Mouse (Mus musculus): ENCODE results near the gene Kctd13.
A peak's percentile ranks its signal among the peaks of the same experiment; 100 is the strongest.
"Not testable (repeated sequence)": the region's sequence is repeated elsewhere in the genome, so short reads cannot be mapped to it uniquely, and the experiment has no call there.

Gene Kctd13

DNA sequence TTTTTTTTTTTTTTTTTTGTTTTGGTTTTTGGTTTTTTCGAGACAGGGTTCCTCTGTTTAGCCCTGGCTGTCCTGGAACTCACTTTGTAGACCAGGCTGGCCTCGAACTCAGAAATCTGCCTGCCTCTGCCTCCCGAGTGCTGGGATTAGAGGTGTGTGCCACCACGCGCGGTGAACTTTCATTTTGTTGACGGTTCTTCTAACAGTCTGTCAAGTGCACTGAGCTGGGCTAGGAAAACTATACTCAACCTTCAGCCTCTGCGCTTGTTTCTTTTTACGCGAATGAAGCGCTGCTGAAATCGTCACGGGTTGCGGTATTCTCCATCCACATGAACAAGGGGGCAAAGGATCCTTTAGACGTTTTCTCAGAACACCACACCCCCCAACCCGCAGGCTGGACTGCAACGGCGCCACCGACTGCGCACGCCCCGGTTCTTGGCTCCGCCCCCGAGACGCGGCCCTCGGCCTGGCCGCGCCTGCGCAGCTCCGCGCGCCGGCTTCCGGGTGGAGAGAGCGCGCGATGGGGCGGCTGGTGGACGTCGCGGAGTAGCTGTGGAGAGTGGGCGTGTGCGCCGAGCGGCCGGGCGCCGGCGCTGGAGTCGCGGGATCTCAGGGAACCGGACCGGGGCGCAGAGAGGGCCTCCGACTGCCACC, at the start of gene Kctd13:
Kctd13 (plus strand) TSS at position 496 of the 654 bp plus-strand sequence.
- DNase-seq: peak; percentile 95

DNA sequence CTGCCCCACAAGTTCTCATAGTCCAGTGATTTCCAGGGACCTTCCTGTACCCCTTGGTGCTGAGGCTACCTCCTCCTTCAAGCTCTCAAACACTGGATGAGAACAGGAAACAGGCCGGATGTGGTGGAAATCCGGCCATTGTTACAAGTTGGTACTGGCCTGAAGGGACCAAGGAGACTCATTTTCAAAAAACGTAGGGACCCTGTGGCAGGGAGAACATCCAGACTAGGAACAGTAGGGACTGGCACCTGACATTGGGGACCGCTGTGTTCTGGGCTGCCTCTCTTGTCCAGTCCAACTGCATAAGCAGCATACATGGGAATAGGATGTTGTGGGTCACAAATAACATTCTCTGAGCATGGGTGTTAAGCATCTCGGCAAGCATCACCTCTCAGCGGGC, 47.6 kb upstream of the Kctd13 start:
- DNase-seq: no peak

DNA sequence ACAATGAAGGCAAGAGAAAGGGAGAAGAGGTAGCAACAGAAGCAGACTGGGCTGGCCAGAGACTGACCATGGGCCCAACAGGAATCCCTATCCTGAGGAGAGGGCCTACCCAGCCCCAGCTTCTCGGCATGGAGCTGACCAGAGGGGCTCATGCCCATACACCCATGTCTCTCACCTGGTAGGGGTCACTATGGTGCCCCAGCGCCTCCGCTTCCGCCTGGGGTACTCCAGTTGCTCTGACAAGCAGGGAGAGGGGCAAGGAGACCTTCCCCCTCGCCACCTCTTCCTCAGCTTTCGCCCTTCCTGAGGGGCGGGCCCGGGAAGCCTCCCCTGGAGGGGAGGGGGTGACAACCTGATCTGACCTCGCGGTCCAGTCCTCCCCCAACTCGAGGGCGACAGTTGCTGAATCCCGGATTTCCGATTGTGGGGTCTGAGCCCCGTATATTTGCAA, 44.9 kb upstream of the Kctd13 start:
- no peak for DNase-seq

DNA sequence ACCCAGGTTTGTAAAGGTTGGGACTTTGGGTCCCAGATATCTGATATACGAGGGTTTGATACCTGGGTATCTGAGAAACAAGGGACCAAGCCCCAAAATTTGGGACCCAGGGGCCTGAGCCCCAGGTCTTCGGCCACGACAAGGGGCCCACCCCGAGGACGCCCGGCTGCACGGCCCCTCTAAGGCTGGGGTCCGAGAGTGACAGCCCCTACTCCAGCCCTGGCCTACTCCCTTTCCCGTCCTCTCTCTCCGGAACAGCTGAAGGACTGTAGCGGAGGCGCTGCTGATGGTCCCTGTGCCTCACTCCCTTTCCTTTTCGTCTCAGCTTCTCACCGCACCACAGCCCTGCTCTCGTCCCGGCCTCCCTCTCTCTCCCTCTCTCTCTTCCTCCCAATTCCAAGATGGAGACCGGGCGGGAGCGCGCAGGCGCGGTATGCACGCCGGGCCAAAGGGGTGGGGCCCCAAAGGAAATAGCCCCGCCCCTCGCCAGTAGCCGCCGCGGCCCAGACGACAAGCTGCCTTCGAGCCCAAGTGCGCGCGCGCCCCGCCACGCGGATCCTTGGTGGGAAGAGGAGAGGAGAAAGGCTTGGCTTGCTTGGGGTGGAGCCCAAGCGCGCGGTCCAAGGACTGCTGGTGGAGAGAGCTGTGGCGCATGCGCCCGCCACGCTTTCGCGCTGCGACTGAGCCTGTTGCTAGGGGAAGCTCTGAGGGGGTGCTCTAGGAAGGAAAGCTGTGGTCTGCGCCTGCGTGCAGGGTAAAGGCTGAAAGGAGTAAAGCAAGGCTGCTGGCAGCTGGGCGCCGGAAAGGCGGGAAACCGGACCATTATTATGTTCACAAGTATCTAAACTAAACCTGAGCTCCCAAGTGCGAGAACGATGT, 44.2 kb upstream of the Kctd13 start, which contains the start of gene Taok2:
Taok2 (minus strand) TSS at position 418 of the 879 bp plus-strand sequence.
- DNase-seq: peak; percentile 99

DNA sequence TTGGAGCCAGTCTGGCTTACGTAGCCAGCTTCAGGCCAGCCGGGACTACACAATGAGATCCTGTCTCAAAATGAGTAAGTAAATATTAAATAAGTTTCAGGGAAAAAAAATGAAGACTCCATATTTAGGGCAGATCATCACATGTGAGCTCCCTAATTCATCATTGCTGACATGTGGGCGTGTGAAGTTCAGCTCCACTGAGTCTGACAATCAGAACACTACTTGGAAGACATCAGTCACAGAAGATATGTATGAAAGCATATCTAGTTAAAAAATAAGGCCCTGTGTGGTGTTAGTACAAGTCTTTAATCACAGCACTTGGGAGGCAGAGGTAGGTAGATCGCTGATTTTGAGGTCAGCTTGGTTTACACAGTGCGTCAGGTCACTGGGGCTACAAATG, 41.4 kb upstream of the Kctd13 start:
- no peak for DNase-seq

DNA sequence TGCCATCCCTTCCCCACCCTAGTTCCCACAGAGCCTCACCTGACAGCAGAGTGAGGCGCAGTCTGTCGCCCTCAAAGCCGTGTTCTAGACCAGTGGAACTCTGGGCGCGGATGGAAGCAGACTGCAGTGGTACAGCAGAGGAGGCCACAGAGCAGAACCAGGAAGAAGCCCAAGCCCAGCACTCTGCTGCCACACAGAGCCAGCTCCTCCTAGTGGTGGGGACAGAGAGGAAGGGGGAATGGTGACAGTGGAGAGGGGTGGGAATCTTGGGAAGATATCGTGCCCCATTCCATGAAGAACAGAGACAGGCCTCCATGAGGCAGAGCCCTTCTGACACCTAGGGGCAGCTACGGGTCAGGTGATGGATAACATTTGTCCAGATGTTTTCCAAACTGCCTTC, 39.8 kb upstream of the Kctd13 start:
- DNase-seq: no peak

DNA sequence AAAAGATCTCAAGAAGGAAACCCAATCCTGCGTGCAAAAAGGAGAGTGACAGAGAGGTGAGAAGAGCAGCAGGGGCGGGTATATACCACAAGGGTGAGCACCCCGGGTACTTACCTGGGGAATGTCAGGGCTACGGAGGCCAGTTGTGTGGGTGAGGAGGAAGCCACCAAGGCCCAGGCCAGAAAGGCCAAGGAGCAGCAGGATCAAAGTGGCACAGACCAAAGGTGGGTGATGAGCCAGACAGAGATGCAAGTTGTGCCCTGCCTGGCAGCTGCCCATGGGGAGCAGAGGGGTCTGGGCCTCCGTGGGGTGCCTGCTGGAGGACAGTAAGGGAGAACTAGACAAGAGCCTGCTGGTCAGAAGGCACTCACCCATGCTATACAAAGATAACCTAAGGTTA, 31.8 kb upstream of the Kctd13 start:
- no peak for DNase-seq

DNA sequence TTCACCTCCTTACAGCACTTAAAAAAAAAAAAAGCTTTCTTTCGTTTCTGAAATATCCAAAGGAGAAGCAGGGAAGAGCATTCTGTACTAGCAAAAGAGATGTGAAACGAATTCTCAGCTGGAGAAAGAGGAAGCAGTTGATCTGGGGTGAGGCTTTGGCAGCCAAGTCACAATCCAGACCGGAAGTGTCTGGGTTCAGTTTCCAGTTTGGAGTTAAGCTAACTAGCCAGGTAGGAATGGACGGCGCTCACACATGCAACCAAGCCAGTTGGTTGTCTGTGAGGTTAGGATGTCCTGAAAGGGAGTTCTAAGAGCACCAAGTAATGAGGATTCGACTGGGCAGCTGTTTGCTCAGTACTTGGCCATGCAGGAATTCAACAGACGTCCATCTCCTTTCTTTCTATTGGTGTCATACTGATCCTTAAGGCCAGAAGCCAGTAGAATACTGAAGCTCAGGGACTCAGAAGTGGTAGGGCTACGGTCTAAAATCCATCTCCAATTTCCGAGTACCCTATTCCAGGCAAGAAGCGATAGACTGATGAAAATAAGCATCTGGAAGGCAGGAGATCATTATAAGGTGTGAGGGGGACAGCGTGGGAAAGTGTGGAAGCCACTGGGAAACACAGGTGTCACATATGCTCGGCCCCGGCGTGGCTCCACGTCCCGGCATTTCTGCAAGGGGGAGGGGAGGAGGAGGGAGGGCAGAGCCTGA, 31.1 kb upstream of the Kctd13 start:
- peak; percentile 19 for DNase-seq

DNA sequence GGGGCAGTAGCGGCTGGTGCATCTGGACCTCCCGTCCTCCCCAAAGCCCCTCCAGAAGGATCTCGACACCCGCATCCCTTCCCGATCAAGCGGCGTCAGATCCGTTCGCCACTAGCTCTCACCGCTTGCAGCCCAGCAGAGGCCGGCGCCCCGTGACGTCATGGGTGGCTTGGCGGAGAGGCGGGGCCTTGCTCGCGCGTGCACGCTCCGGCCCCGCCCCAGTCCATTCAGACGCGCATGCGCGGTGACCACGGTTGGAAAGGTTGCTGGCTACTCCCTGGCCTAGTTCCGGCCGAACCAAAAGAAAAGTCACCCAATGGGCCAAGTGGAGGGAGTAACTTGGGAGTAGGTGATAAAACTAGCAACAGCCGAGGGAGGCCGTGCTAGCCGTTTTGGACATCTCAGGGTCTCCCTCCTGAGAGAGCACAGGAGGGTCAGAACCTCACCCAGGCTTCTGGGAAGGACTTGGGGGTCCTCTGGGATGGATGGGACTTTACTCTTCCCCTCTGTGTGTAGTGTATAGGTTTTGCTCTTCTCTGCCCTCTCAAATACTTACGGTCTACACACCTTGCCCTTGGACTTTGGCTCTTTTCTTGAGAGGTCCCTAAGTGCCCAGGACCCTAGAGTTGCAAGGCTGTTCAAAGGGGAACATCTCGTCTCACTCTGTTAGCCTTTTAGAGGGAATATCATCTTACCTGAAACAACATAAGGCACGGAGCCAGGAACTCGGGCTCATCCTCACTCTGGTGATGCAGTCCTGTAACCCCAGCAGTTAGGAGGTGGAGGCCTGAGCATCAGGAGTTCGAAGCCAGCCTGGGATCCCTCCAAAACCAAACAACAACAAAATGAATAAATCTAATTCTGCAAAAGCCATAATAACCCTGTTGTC, 30.3 kb upstream of the Kctd13 start:
- DNase-seq: peak; percentile 93

DNA sequence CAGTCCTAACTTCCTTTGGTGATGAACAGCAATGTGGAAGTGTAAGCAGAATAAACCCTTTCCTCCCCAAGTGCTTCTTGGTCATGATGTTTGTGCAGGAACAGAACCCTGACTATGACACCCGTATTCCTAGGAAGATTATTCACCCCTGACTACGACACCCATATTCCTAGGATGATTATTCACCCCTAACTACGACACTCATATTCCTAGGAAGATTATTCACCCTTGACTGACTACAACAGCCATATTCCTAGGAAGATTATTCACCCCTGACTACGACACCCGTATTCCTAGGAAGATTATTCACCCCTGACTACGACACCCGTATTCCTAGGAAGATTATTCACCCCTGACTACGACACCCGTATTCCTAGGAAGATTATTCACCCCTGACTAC, 28.9 kb upstream of the Kctd13 start:
- not testable (repeated sequence) for DNase-seq

DNA sequence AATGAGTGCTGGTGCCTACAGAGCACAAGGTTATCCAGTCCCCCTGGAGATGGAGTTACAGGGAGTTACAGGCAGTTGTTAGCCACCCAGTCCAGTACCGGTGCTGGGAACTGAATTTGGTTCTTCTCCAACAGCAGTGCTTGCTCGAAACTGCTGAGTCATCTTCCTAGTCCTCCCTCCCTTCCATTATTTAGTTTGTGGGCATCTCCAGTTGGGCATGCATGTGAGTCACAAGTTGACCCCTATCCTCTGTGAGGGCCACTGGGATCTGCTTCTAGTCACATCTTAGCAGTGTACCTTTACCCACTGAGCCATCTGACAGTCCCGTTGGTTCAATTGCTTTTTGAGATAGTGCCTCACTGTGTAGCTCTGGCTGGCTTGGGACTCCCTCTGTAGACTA, 23.1 kb upstream of the Kctd13 start:
- DNase-seq: no peak

DNA sequence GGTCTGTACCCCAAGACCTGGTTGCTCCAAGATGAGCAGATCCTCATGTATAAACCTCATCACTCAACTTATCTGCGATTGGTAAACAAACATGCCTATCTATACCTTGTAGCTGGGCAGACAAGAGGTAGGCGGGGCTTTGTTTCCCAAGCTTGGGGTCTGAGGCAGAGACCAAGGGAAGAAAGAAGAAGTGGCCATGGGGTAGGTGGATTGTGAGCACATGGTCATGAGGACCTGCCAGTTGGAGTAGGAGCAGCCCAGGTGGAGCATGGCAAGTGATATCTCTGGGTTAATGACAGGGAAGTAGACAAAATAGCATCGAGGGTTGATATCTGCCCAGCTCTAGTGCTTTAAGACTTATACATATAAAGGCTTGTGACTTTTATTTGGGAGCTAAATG, 13.8 kb upstream of the Kctd13 start:
- DNase-seq: no peak

DNA sequence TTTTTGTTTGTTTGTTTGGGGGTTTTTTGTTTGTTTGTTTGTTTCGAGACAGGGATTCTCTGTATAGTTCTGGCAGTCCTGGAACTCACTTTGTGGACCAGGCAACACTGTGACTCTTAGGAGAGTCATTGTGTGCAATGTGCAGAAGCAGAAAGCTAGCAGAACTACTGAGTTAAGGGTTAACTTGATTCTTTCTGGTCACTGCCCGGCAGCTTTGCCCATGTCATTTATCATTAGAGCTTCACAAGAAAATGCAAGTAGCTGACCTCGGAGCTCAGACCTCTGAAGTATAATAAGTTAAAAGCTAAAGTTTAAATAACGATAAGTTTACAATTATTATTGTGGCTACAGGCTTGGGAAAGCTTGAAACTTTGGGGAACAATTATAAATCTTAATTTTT, 10.3 kb upstream of the Kctd13 start:
- not testable (repeated sequence) for DNase-seq

DNA sequence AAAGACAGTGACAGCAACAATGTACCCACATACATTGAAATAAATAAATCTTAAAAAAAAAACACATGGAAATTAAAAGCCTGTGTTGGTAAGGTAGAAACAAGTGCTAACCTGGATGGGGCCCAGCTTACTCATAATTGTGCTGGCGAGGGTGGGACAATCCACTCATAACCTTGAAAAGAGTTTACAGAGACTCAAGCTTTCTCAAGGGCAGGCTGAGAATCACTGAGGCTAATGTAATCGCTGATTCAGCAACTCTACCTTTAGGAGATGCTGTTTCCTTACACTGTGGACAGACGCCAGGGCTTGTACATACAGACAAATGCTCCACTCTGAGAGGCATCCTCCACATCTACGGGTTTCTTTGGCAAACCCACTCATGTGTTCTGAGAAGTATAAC, 8.7 kb upstream of the Kctd13 start:
- DNase-seq: no peak

DNA sequence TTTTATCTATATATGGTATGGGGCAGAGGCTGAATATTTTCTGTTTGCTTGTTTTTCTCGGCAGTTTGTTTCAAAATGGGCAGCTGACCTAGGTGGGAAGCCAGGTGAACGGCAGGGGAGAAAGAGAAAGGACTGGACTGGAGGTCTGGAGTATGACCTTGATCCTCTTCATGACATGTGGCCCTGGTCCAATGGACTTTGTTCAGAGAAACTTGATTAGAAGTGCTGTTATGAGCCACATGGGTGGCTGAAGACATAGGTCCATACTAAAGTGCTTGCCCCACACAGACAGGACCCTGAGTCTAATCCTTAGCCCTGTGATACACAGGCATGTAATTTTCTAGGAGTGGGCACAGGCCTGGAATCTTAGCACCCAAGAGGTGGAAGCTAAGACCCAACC, 7.1 kb upstream of the Kctd13 start:
- no peak for DNase-seq

DNA sequence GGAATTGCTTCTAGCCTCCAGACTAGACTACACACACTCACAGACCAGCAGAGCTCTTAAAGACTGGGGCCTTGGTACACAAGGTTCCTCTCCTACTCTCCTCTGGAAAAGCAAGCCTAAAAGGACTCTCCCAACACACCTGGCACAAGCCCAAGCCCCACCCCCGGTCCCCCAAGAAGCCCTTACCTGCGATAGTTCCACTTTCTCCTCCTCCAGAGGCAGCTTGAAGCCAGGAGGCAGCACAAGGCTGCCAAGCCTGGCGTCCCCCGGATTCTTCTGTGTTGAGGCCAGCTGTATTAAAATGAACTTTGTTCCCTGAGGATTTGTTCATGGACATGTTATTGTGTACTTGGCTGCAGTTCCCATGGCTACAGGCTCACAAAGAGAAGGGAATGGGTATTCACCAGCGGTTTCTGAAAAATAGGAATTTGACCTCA, 6.0 kb upstream of the Kctd13 start, which contains the start of gene Tmem219:
Tmem219 (minus strand) TSS at position 294 of the 437 bp plus-strand sequence.
- no peak for DNase-seq

DNA sequence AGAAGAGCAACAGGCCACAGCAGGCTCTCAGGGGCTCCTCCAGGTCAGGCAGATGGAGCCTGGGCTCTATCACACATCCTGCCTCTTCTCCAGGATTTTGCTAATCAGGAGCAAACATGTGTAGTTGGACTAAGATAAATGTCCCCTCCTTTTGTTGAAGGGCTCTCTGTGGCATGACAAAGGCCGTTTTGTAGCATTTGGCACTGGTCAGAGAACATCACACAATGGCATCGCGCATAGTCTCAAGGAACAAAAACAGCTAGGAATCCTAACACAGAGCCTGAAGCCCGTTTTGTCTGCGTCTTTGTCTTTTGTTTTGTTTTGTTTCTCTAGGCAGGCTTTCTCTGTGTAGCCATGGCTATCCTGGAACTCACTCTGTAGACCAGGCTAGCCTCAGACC, 4.7 kb upstream of the Kctd13 start:
- DNase-seq: no peak

DNA sequence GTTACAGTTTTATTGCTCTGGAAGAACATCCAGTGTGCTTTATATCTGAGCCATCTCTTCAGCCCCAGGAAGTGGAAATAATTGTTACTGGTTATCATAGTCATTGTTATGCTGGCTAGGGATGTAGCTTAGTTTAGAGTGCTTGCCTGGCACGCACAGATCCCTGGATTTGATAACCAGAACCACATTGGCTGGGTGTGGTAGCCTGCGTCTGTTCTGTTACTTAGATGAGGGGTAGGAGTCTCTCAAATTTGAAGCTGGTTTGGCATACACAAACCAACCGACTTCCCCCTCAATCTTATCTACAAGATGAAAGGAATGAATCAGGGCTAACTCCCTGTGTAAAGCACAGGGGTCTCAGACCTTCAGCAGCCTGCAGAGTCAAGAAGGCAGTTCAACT, 2.4 kb upstream of the Kctd13 start:
- no peak for DNase-seq

DNA sequence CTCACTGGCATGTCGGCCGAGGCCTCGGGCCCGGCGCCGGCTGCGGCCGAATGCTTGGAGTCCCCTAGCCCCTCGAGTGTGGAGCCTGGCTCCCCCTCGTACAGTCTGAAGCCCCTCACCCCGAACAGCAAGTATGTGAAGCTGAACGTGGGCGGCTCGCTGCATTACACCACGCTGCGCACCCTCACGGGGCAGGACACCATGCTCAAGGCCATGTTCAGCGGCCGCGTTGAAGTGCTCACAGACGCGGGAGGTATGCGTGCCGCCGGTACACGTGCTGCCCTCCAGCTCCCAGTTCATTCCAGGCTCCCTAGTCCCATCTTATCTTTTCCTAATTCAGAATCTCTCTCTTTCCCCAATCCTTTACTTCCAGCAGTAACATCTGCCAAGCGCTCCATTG, 367 bp downstream of the Kctd13 start:
- no peak for DNase-seq

DNA sequence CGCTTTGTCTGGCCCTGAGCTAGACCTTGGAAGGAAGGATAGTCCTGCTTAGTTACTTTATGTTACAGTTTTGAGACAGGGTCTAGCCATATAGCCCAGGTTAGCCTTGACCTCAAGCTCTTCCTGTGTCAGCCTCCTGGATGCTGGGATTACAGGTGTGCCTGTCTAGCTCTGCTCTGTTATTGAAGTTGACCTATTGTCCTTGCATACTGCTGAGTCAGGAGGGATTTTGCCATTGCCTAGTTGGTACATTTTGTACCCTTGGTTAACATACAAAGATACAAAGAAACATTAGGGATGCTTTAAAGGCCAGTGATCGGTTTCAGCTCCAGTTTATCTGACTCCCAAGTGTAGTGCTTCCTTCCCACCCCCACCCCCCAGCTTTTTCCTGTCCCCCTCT, 4.0 kb downstream of the Kctd13 start:
- DNase-seq: no peak

DNA sequence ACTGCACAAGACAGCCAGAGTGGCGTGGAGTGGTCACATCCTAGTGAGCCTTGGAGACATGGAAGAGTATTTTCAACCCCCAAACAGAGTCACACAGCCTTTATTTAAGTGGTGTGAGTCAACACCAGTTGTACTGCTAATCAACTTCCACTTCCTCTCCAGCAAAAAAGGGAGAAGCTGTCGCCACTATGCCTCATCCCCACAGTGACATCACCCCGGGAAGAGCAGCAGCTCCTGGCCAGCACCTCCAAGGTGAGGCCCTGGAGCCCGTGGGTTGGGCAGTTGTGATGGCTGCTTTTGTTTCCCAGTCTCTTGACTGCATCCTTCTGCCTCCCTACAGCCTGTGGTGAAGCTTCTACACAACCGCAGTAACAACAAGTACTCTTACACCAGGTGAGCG, 12.5 kb downstream of the Kctd13 start:
- DNase-seq: no peak

DNA sequence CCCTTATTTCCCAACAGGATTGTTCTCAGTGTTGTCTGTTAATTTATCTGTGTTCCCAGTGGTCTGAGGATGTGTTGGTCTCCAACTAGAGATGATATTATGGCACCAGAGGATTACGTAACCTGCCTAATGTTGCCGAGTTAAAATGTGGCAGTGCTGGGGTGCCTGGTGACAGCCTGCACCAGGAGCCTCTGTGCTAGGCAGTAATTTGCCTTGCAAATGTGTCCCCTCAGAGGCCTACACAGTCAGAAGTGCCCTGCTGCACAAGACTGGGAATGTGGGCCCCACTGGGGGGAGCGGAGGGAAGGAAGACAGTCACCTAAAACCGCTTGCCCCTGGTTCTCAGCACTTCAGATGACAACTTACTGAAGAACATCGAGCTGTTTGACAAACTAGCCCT, 13.1 kb downstream of the Kctd13 start:
- DNase-seq: no peak

Data from right cerebral cortex, postnatal 25 days (tissue).